25 mouse cellular contexts compared by ENCODE assay signal in the genomic region with DNA sequence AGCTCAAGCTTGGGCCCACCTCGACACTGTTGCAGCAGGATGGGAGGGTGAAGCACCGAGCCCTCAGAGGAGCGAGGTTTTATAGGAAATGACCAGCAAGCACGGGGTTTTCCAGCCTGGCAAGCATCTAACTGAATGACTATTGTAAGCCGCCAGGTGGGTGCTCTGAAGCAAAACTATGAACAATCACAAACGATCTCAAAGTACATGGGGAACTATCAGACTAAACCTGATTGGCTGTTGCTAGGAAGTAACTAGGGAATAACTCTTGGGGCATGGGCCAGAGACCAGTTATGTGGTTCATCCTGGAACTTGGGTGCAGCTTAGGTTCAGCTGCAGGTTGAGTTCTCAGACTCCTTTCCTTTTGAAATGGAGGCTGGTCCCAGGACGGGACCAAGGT. TPM values are rescaled to one million over a fixed set of nuclear protein-coding genes. Genes with fewer than 3 reads are reported as not detected.
A peak's percentile ranks its signal among the peaks of the same experiment; 100 is the strongest.
DNase-seq lines count a peak whose midpoint lies in the region; ATAC-seq and TF ChIP-seq lines count a peak whose summit lies in the region.
"Had no signal": no experiment of that assay in that cellular context is flagged by ENCODE, and none has a peak within 500 bp of the region (broad histone marks: within the 10 kb centered on the region; RNA-seq: fewer than 3 reads in every experiment).

No protein-coding gene starts in this region.

- no peak for TF ChIP-seq EP300 in liver, postnatal 0 days (IDR thresholded peaks at IDR 0.05; ENCODE audit: low read depth)

- no peak for TF ChIP-seq CTCF in liver, postnatal 0 days (IDR thresholded peaks at IDR 0.05; ENCODE audit: low read depth)

- H3K27ac ChIP-seq in liver, postnatal 0 days (ENCODE audit: low read depth), result no peak overlapping the region
- no peak overlapping the region for H3K27ac ChIP-seq in heart, embryonic 11.5 days (ENCODE audit: low read depth, low read length)
- no peak overlapping the region for H3K27ac ChIP-seq in embryonic facial prominence, embryonic 10.5 days (replicated peaks)
- H3K27ac ChIP-seq: heart, embryonic 13.5 days; hindbrain, postnatal 0 days; liver, embryonic 14.5 days; lung, embryonic 15.5 days; macrophage; neural tube, embryonic 13.5 days had no signal

- H3K27me3 ChIP-seq in liver, postnatal 0 days (ENCODE audit: insufficient read depth, low read length), result no peaks in the 10 kb centered on the region
- no peaks in the 10 kb centered on the region for H3K27me3 ChIP-seq in heart, embryonic 11.5 days (ENCODE audit: control insufficient read depth, insufficient read depth, low read length)
- no peaks in the 10 kb centered on the region for H3K27me3 ChIP-seq in embryonic facial prominence, embryonic 10.5 days (replicated peaks; ENCODE audit: low read depth, poor library complexity, severe bottlenecking)
- H3K27me3 ChIP-seq: heart, embryonic 13.5 days; lung, embryonic 15.5 days; neural tube, embryonic 13.5 days had no signal

- no peaks in the 10 kb centered on the region for H3K9me3 ChIP-seq in liver, postnatal 0 days (ENCODE audit: low read length)
- no peaks in the 10 kb centered on the region for H3K9me3 ChIP-seq in heart, embryonic 11.5 days (replicated peaks; ENCODE audit: control insufficient read depth, low read length)
- H3K9me3 ChIP-seq in embryonic facial prominence, embryonic 10.5 days, result no peaks in the 10 kb centered on the region
- H3K9me3 ChIP-seq: heart, embryonic 13.5 days; lung, embryonic 15.5 days; neural tube, embryonic 13.5 days had no signal

- ATAC-seq in liver, postnatal 0 days, result peak; percentile 67
- ATAC-seq in heart, embryonic 11.5 days (replicated peaks; ENCODE audit: insufficient number of reproducible peaks, low FRiP score, low TSS enrichment), result no peak
- ATAC-seq: forebrain, embryonic 14.5 days; hindbrain, postnatal 0 days; intestine, embryonic 16.5 days; midbrain, embryonic 16.5 days had no signal

- no peak for DNase-seq in liver, postnatal 0 days
- no peak for DNase-seq in liver
- peak; percentile 2 for DNase-seq in T-cell, adult 2 months (ENCODE audit: low spot score)
- peak; percentile 39 to 47 for DNase-seq in spleen, adult 18-20 months
- no peak for DNase-seq in embryonic facial prominence, embryonic 10.5 days (ENCODE audit: low spot score)
- no peak for DNase-seq in right cerebral cortex, adult 18-20 months
- DNase-seq: adrenal gland, adult 2 months; cerebellum, adult 8-10 months; cerebellum, postnatal 36 days; embryo, embryonic 11 days; gastrocnemius, postnatal 10 days; heart, postnatal 14 days; right cerebral cortex, postnatal 4 days; thymus, postnatal 25 days had no signal

- H3K36me3 ChIP-seq in liver, postnatal 0 days (replicated peaks; ENCODE audit: insufficient read depth, low read length), result no peaks in the 10 kb centered on the region
- H3K36me3 ChIP-seq in heart, embryonic 11.5 days (ENCODE audit: control insufficient read depth, insufficient read depth, low read length), result no peaks in the 10 kb centered on the region
- H3K36me3 ChIP-seq in embryonic facial prominence, embryonic 10.5 days (replicated peaks), result no peaks in the 10 kb centered on the region
- H3K36me3 ChIP-seq: heart, embryonic 13.5 days; lung, embryonic 15.5 days; neural tube, embryonic 13.5 days had no signal

- H3K9ac ChIP-seq in liver, postnatal 0 days (replicated peaks), result no peak overlapping the region
- H3K9ac ChIP-seq in heart, embryonic 11.5 days (ENCODE audit: low read depth, low read length), result no peak overlapping the region
- H3K9ac ChIP-seq: heart, embryonic 13.5 days; liver, embryonic 14.5 days; lung, embryonic 15.5 days; neural tube, embryonic 13.5 days had no signal

- no peak overlapping the region for H3K4me2 ChIP-seq in liver, postnatal 0 days (ENCODE audit: low read depth, low read length)
- H3K4me2 ChIP-seq in heart, embryonic 11.5 days, result no peak overlapping the region
- H3K4me2 ChIP-seq: heart, embryonic 13.5 days; lung, embryonic 15.5 days; neural tube, embryonic 13.5 days had no signal

- H3K4me1 ChIP-seq in liver, postnatal 0 days (ENCODE audit: insufficient read depth), result no peaks in the 10 kb centered on the region
- no peaks in the 10 kb centered on the region for H3K4me1 ChIP-seq in heart, embryonic 11.5 days (ENCODE audit: control insufficient read depth, insufficient read depth, low read length)
- no peaks in the 10 kb centered on the region for H3K4me1 ChIP-seq in embryonic facial prominence, embryonic 10.5 days
- H3K4me1 ChIP-seq: lung, embryonic 15.5 days; neural tube, embryonic 13.5 days had no signal

- 58% methylated on average over 7 of the region's 7 CpGs for WGBS in liver, postnatal 0 days (ENCODE audit: insufficient replicate concordance)
- 76% methylated on average over 7 of the region's 7 CpGs for WGBS in heart, embryonic 11.5 days (ENCODE audit: insufficient replicate concordance)
- 78% methylated on average over 7 of the region's 7 CpGs for WGBS in embryonic facial prominence, embryonic 10.5 days

- H3K4me3 ChIP-seq in liver, postnatal 0 days (ENCODE audit: low read depth, low read length), result no peak overlapping the region
- no peak overlapping the region for H3K4me3 ChIP-seq in heart, embryonic 11.5 days (ENCODE audit: low read depth, low read length)
- no peak overlapping the region for H3K4me3 ChIP-seq in embryonic facial prominence, embryonic 10.5 days
- H3K4me3 ChIP-seq: heart, embryonic 13.5 days; lung, embryonic 15.5 days; myocyte; neural tube, embryonic 13.5 days had no signal

RNA-seq across cellular contexts. Expression of a gene that starts 19.9 kb away (rescaled TPM):
- polyA plus RNA-seq in liver, postnatal 0 days (2015; fragmentation: Nextera tagmentation; extraction: Ambion mirVana), result 49.6 and 53.5 TPM in 2 replicates
- 54.6 and 55.5 TPM in 2 replicates for polyA plus RNA-seq in heart, embryonic 11.5 days (2014; fragmentation: Nextera tagmentation; extraction: Ambion mirVana)
- polyA plus RNA-seq in embryonic facial prominence, embryonic 10.5 days (2016; fragmentation: Nextera tagmentation; extraction: Ambion mirVana), result 46.4 and 47.0 TPM in 2 replicates

RNA-seq across cellular contexts. Expression of a gene that starts 31.0 kb away (rescaled TPM):
- 24.1 and 28.6 TPM in 2 replicates for polyA plus RNA-seq in liver, postnatal 0 days (2015; fragmentation: Nextera tagmentation; extraction: Ambion mirVana)
- 29.2 and 37.0 TPM in 2 replicates for polyA plus RNA-seq in heart, embryonic 11.5 days (2014; fragmentation: Nextera tagmentation; extraction: Ambion mirVana)
- polyA plus RNA-seq in embryonic facial prominence, embryonic 10.5 days (2016; fragmentation: Nextera tagmentation; extraction: Ambion mirVana), result 16.0 and 16.8 TPM in 2 replicates

Comparison
In these comparisons a context has a peak if more than half of its experiments do, and no peak if none do; other contexts are left out.
1. DNase-seq: peak in T-cell, adult 2 months (single experiment) and spleen, adult 18-20 months (2 of 2); none in liver, postnatal 0 days (single experiment), liver (single experiment), embryonic facial prominence, embryonic 10.5 days (single experiment) and right cerebral cortex, adult 18-20 months (single experiment).